Mouse (Mus musculus): Measurements from ENCODE around the gene Pld1.

Gene Pld1

GRCm38 (mm10) chr3:27991100-27991703 lies 52.7 kb downstream of the Pld1 start:
- DNase-seq (ENCODE audit: low spot score): no peak

- no peak for DNase-seq (ENCODE audit: low spot score)
These were observed 55.9 kb downstream of the Pld1 start for GRCm38 (mm10) chr3:27994175-27994990.

- DNase-seq (ENCODE audit: low spot score): no peak
These were observed 65.8 kb downstream of the Pld1 start for GRCm38 (mm10) chr3:28004321-28004720.

GRCm38 (mm10) chr3:28007684-28008083 lies 69.2 kb downstream of the Pld1 start:
- no peak for DNase-seq (ENCODE audit: low spot score)

GRCm38 (mm10) chr3:28008369-28008768 lies 69.9 kb downstream of the Pld1 start:
- no peak for DNase-seq (ENCODE audit: low spot score)

- no peak for DNase-seq (ENCODE audit: low spot score)
These were observed 73.7 kb downstream of the Pld1 start for GRCm38 (mm10) chr3:28012177-28012576.

- no peak for DNase-seq (ENCODE audit: low spot score)
These were observed 74.9 kb downstream of the Pld1 start for GRCm38 (mm10) chr3:28013441-28013840.

GRCm38 (mm10) chr3:28017002-28017401 lies 78.5 kb downstream of the Pld1 start:
- no peak for DNase-seq (ENCODE audit: low spot score)

GRCm38 (mm10) chr3:28019727-28020126 lies 81.2 kb downstream of the Pld1 start:
- DNase-seq (ENCODE audit: low spot score): no peak

- no peak for DNase-seq (ENCODE audit: low spot score)
These were observed 81.9 kb downstream of the Pld1 start for GRCm38 (mm10) chr3:28020404-28020803.

GRCm38 (mm10) chr3:28022191-28022590 lies 83.7 kb downstream of the Pld1 start:
- no peak for DNase-seq (ENCODE audit: low spot score)

GRCm38 (mm10) chr3:28026876-28027275 lies 88.4 kb downstream of the Pld1 start:
- DNase-seq (ENCODE audit: low spot score): no peak

- no peak for DNase-seq (ENCODE audit: low spot score)
These were observed 90.0 kb downstream of the Pld1 start for GRCm38 (mm10) chr3:28028456-28028855.

- DNase-seq (ENCODE audit: low spot score): no peak
These were observed 92.4 kb downstream of the Pld1 start for GRCm38 (mm10) chr3:28030860-28031259.

GRCm38 (mm10) chr3:28031643-28032243 lies 93.2 kb downstream of the Pld1 start:
- no peak for DNase-seq (ENCODE audit: low spot score)

GRCm38 (mm10) chr3:28033898-28034297 lies 95.4 kb downstream of the Pld1 start:
- DNase-seq (ENCODE audit: low spot score): no peak

GRCm38 (mm10) chr3:28034707-28035333 lies 96.3 kb downstream of the Pld1 start:
- no peak for DNase-seq (ENCODE audit: low spot score)

GRCm38 (mm10) chr3:28037320-28037932 lies 98.9 kb downstream of the Pld1 start:
- DNase-seq (ENCODE audit: low spot score): no peak

GRCm38 (mm10) chr3:28038106-28038505 lies 99.6 kb downstream of the Pld1 start:
- DNase-seq (ENCODE audit: low spot score): no peak

- DNase-seq (ENCODE audit: low spot score): peak; percentile 49
These were observed 101.3 kb downstream of the Pld1 start for GRCm38 (mm10) chr3:28039760-28040159.

- DNase-seq (ENCODE audit: low spot score): no peak
These were observed 102.7 kb downstream of the Pld1 start for GRCm38 (mm10) chr3:28041236-28041635.

GRCm38 (mm10) chr3:28042366-28042765 lies 103.9 kb downstream of the Pld1 start:
- no peak for DNase-seq (ENCODE audit: low spot score)
